Mouse (Mus musculus) right cerebral cortex, postnatal 14 days (tissue): ENCODE data around the gene Ldha.
"Not testable (repeated sequence)": the region's sequence is repeated elsewhere in the genome, so short reads cannot be mapped to it uniquely, and the experiment has no call there.

Source experiments
- DNase-seq: peaks from one replicate; pipeline ENCODE4 v3.0.0; 2022

The Ldha gene

DNA sequence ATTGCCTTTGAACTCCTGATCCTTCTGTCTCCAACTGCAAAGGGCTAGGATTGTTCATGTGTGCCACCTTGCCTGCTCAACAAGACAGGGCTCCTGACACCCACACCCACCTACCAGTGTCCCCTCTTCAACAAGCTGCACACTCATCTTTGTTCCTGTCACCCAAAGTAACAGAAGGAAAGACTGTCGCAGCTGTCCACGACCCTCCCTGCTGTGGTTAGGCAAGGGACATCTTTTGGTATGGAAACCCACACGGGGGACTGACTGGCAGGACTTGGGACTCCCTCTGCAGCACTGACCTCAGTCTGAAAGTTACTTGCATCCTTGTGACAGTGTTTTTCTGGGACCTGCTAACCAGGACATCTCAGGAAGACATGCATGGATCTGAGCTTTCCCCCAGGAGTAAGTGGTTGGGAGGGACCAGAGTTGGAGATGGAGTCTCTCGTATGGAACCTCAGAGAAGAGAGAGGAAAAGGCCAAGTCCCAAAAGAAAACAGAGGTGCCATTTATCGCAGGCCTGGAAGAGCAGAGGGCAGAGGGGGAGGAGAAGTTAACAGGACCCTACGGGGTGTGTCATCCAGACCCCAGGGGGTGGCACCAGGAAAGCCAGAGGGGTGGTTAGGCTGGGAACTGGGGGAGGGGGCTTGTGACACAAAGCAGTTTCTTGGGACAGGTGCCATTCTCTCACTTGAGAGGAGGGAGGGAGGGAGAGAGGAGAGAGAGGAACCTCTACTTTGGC, at the start of gene Ldha:
Ldha (plus strand) TSS at position 689 of the 739 bp plus-strand sequence.
- DNase-seq: no peak

GRCm38 (mm10) chr7:46793871-46794270, 47.4 kb upstream of the Ldha start:
- no peak for DNase-seq

DNA sequence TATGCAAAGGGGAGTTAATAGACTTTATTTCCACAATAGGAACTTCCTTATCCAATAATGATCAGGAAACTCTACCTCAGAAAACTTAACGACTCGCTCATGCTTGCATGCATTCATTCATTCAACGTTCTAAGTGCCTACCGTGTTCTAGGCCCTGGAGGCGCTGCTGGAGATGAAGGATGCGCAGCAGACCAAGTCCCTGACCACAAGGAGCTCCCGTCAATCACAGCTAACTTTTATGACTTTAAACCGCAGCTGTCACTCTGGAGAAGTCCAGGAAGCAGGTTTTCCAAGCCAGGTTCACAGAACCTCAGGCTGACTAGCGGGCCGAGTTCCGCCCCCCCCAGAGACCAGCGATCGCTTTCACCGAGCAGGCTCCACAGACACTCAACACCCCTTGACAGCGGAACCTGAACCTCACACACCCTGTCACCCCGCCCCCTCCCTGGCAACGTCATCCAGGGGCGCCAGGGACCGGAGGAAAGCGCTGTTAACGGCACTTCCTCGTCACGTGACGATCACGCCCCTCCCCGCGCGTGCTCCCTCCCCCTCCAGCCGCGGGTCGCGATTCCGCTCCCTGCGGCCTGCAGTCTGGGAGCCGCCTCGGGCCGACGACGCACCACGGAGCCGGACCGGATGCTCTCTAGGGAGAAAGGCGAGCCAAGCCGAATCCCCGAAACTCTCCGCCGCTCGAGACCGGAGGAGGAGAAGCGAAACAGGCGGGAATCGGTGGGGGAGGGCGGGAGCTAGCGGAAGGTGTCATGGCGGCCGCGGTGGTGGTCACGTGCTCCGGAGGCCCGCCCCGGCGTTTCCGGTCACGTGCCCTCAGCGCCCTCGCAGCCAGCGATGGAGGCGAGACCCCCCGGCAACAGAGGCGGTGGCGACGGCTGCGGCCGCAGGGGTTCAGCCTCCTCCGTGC, 45.7 kb upstream of the Ldha start, which contains the start of the genes Hps5 and Gtf2h1:
Hps5 (minus strand) TSS at position 778 of the 919 bp plus-strand sequence.
Gtf2h1 (plus strand) TSS at position 817 of the 919 bp plus-strand sequence.
- peak; percentile 98 for DNase-seq

DNA sequence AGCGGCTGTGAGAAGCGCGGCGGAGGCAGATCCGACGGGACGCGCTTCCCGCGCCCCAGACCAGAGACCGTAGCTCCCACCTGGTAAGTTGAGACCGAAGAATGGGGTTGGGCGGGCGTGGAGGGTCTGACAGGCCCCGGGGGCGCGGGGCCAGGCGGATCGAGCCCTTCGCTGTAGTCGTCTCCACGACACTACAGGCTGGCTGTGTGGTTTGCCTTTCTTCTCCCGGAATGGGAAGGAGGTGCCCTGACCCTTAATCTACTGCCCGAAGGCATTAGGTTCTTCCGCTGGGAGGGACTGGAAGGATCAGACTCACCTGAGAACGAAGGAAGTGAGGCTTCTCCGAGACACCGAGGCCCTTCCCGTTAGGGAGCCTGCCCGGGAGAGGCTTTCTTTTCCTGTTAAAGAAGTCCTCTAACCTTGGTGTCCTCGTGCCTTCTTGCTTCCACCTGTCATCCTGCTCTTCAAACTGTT, 45.0 kb upstream of the Ldha start:
- no peak for DNase-seq

GRCm38 (mm10) chr7:46796779-46797178, 44.5 kb upstream of the Ldha start:
- DNase-seq: no peak

GRCm38 (mm10) chr7:46810325-46810724, 30.9 kb upstream of the Ldha start:
- DNase-seq: no peak

DNA sequence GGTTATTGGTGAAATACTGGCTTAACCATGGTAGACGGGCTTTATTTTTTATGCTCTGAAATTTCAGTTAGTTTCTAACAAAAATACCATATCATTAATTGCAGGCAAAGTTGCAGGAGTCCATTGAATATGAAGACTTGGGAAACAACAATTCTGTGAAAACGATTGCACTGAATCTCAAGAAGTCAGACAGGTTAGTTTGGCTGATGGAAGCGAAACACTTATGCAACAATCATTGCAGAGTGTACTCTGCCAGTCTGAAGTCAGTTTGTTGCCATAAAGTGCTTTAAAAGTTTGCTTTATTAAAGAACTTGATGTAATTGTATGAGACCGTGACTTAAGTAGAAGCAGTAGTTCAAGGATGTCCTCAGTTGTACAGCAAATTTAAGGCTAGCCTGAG, 27.3 kb upstream of the Ldha start:
- DNase-seq: no peak

DNA sequence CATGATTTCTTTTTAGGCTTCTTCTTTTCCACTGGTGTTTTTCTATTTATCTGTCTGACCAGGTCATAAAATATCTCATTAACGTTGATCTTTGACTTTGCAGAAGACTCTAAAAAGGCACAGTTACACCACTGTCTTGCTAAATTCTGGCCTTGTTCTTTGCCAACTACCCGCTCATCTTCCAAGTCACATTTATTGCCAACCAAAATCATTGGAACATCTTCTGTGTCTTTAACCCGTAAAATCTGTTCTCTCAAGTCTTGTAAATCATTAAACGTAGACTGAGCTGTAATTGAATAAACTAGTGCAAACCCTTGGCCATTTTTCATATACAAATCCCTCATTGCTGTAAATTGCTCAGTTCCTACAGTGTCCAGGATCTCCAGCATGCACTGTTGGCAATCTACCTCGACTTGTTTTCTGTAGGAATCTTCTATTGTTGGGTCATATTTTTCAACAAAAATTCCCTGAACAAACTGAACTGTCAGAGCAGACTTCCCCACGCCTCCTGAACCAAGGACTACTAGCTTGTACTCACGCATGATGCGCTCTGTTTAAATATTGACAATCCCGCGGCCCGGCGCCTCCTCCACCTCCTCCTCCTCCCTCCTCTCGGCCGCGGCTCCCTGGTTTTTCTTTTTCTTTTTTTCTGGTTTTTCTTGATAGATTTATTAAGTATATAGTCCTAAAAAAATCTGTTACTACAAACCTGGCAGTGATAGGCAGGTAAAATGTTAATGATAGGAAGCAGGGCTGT, 20.2 kb upstream of the Ldha start:
- not testable (repeated sequence) for DNase-seq

- DNase-seq: no peak
Observed at GRCm38 (mm10) chr7:46827046-46827802, 14.1 kb upstream of the Ldha start.

DNA sequence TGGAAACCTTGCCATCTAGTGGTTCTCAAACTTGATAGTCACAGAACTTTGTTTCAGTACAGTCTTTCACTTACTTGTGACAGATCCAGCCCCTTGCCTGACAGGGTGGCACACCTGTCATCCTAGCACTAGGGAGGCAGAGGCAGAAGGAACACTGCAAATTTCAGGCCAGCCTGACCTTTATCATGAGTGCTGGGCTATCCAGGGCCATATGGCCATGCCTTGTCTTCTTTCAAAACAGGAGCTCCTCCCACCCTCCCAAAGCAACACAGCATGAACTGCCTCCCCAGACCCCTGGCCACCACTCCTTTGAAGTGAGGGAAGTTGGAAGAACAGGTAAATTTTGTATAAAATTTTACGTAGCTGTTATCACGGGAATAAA, 13.5 kb upstream of the Ldha start:
- DNase-seq: no peak

DNA sequence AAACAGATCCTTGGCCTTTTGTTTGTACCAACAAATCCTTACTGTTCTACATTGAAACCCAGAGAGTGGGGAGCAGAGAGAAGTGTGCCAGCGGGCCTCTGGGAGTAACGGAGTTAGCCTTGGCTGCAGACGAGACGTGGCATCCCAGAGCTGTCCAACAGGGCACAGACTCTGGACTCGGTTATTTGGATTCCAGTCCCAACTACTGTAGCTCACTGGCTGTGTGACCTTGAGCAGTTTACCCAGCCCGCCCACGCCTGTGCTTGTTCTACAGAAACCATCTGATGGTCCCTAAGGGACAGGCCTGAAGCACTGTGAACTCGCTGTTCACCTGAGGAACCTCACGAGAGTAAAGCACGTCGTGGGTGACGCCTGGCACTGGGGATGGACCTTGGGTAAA, 11.4 kb upstream of the Ldha start:
- DNase-seq: no peak

DNA sequence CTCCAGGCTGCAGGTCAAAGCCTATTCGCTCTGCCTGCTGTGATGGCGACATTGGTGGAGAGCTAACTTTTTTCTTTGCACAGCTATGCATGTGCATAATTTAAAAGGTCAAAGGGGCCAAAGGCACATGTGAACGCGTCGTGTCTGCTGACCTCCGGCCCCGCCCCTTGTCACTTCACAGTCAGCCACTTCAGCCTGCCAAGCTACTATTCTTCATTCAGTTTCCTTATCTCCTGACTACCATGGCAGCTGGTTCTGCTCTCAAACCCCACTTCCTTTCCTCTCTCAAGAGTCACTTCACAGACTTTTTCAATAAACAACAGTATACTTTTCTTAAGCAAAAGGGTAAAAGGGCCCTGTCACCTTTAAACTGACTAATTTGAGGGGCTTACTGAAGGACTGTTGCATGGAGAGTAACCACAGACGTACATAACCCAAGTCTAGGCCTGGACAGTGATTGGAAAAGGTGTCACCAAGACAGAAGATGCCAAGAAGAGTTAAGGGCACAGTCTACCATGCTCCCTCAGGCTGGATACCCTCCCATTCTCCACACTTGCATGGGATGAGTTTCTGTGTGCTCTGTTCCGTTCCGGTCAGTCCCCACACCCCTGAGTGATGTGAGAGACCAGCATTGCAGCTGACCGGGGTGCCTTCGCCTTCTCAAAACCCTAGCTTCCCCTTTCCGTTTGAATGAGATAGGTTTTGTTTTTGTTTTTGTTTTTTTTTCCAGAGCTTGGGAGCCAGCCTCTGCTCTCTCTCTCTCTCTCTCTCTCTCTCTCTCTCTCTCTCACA, 10.3 kb upstream of the Ldha start:
- DNase-seq: no peak

- no peak for DNase-seq
Observed at GRCm38 (mm10) chr7:46831693-46832092, 9.6 kb upstream of the Ldha start.

GRCm38 (mm10) chr7:46832112-46832810, 9.0 kb upstream of the Ldha start:
- not testable (repeated sequence) for DNase-seq

DNA sequence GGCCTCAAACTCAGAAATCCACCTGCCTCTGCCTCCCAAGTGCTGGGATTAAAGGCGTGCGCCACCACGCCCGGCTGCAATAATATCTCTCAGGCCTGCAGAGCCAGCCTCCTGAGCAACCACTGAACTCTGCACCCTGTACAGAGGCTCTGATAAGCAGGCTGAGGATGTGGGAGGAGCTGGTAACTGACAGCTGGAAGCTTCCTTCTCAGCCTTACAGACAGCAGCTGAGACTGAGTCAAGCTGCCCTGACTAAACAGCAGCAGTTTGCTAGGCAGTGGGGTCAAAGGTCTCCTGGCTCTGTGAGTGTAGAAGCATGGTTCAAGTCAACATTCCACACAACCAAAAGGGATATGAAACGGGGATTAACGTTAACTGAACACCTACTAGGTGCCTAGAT, 8.0 kb upstream of the Ldha start:
- no peak for DNase-seq

GRCm38 (mm10) chr7:46833670-46834255, 7.5 kb upstream of the Ldha start:
- no peak for DNase-seq

GRCm38 (mm10) chr7:46834994-46835610, 6.2 kb upstream of the Ldha start:
- no peak for DNase-seq

GRCm38 (mm10) chr7:46836357-46836756, 4.9 kb upstream of the Ldha start:
- no peak for DNase-seq

DNA sequence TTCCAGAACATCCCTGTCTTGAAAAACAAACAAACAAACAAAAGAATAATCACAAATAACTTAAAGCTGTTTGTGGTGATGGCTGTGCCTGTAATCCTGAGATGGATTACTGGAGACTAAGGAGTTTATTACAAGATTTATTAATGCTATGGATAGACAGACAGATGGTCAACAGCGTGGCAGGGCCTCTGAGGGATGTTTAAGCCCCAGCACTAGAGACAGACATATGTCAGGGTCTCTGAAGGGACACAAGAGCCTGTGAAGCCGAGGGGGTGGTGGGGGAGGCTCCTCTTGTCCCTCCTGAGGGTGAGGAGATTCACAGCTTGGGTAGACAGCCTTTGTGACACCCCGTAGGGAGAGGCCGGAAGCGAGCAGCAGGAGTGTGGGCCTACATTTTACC, 4.2 kb upstream of the Ldha start:
- no peak for DNase-seq
